In the genomic region with DNA sequence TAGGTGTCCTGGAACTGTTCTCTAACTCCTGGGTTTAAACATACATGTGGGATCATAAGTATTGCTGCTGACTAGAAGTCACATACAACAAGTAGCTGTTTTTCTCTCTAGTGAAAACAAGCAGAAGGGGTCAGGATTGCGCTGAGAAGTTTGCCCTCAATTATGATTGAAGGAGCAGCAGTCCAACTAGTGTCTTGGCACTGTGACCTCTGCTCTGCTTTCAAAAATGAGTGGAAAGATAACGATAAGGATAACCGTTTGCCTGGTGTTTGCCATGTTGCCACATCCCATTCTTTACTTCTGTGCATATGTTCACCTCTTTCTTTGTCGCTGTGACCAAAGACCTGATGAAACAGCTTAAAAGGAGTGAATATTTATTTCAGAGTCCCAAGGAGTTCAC, we compare ENCODE assay signal across 24 mouse cellular contexts.
DNase-seq lines count a peak whose midpoint lies in the region; ATAC-seq and TF ChIP-seq lines count a peak whose summit lies in the region.
"Had no signal": no experiment of that assay in that cellular context is flagged by ENCODE, and none has a peak within 500 bp of the region (broad histone marks: within the 10 kb centered on the region; RNA-seq: fewer than 3 reads in every experiment).

No protein-coding gene starts in this region.

- H3K9ac ChIP-seq in midbrain, embryonic 11.5 days (ENCODE audit: low read length), result no peak overlapping the region

- no peak overlapping the region for H3K4me3 ChIP-seq in embryonic fibroblast, embryonic 13.5 days (ENCODE audit: insufficient read depth, low read length)
- no peak overlapping the region for H3K4me3 ChIP-seq in olfactory bulb, adult 2 months (ENCODE audit: insufficient read depth, low read depth, low read length)
- no peak overlapping the region for H3K4me3 ChIP-seq in midbrain, embryonic 11.5 days (ENCODE audit: low read depth, low read length)

- intact Hi-C loops in heart, postnatal 14 days (cut with DNase I), result no loop called here

- H3K4me2 ChIP-seq in midbrain, embryonic 11.5 days, result no peak overlapping the region

- peaks cover 31% of the 10 kb centered on the region for H3K4me1 ChIP-seq in embryonic fibroblast, embryonic 13.5 days (ENCODE audit: control insufficient read depth, insufficient read depth, low read length)
- H3K4me1 ChIP-seq in olfactory bulb, adult 2 months (ENCODE audit: control insufficient read depth, insufficient read depth, low read length), result peaks cover 13% of the 10 kb centered on the region
- no peaks in the 10 kb centered on the region for H3K4me1 ChIP-seq in midbrain, embryonic 11.5 days (ENCODE audit: control insufficient read depth, insufficient read depth, low read length)

- H3K27me3 ChIP-seq in midbrain, embryonic 11.5 days (ENCODE audit: control insufficient read depth, insufficient read depth, low read length), result no peaks in the 10 kb centered on the region
- H3K27me3 ChIP-seq: CH12.LX, Patski had no signal

- DNase-seq in heart, adult 11 months, result peak; percentile 68
- DNase-seq in heart, postnatal 14 days, result no peak
- DNase-seq in adipocyte (ENCODE audit: low spot score), result peak; percentile 64
- no peak for DNase-seq in Muller cell, postnatal 12 days (ENCODE audit: inconsistent ontology term)
- DNase-seq in midbrain, embryonic 11.5 days (ENCODE audit: low spot score, missing footprints), result no peak
- no peak for DNase-seq in right cerebral cortex, adult 18-20 months
- DNase-seq: adrenal gland, adult 2 months; adrenal gland, adult 8-10 months; adrenal gland, postnatal 10 days; adrenal gland, postnatal 14 days; adrenal gland, postnatal 25 days; adrenal gland, postnatal 36 days; B cell, adult 2 months; cerebellum, adult 11 months; cerebellum, adult 11-12 months; cerebellum, adult 18-20 months; cerebellum, adult 2 months had no signal

- 93% methylated on average over 4 of the region's 4 CpGs for WGBS in olfactory bulb, adult 2 months
- WGBS in midbrain, embryonic 11.5 days, result 94% methylated on average over 4 of the region's 4 CpGs

- TF ChIP-seq CTCF in embryonic fibroblast, embryonic 13.5 days (IDR thresholded peaks at IDR 0.05; ENCODE audit: borderline replicate concordance, insufficient read depth, low read length), result no peak
- no peak for TF ChIP-seq CTCF in olfactory bulb, adult 2 months (IDR thresholded peaks at IDR 0.05; ENCODE audit: insufficient read depth, low read depth, low read length)

- ATAC-seq in midbrain, embryonic 11.5 days (ENCODE audit: low FRiP score), result no peak
- ATAC-seq: activated CD4-positive, CD25-positive, alpha-beta regulatory T cell, adult 4 months; CD4-positive, CD25-positive, alpha-beta regulatory T cell, adult 4 months; Patski had no signal

- no peak for TF ChIP-seq POLR2A in embryonic fibroblast, embryonic 13.5 days (IDR thresholded peaks at IDR 0.05; ENCODE audit: low read depth, low read length)
- no peak for TF ChIP-seq POLR2A in olfactory bulb, adult 2 months (IDR thresholded peaks at IDR 0.05; ENCODE audit: insufficient read depth, low read depth, low read length)

- H3K9me3 ChIP-seq in midbrain, embryonic 11.5 days (ENCODE audit: control insufficient read depth, low read length), result no peaks in the 10 kb centered on the region
- H3K9me3 ChIP-seq: G1E had no signal

- H3K27ac ChIP-seq in embryonic fibroblast, embryonic 13.5 days (ENCODE audit: insufficient read depth, low read length), result peak overlapping the region; percentile 42; the same call in 1 of the 2 replicates
- peak overlapping the region; percentile 85 for H3K27ac ChIP-seq in olfactory bulb, adult 2 months (ENCODE audit: insufficient read depth, low read depth, low read length)
- no peak overlapping the region for H3K27ac ChIP-seq in midbrain, embryonic 11.5 days (ENCODE audit: low read depth, low read length)

- H3K36me3 ChIP-seq in midbrain, embryonic 11.5 days (ENCODE audit: control insufficient read depth, insufficient read depth, low read length), result no peaks in the 10 kb centered on the region
- H3K36me3 ChIP-seq: G1E had no signal

Comparison
In these comparisons a context has a peak if more than half of its experiments do, and no peak if none do; other contexts are left out.
1. DNase-seq: peak in heart, adult 11 months (single experiment) and adipocyte (single experiment); none in heart, postnatal 14 days (0 of 2), Muller cell, postnatal 12 days (single experiment), midbrain, embryonic 11.5 days (single experiment) and right cerebral cortex, adult 18-20 months (single experiment).